Mouse (Mus musculus) heart, embryonic 15.5 days (tissue): ENCODE measurements at regions not wholly inside any gene's neighbourhood (a gene's known extent, or its start where the extent isn't known, plus 50 kb on each side); places are given as distances from the start of the nearest gene placed in this dataset.
A peak's percentile ranks its signal among the peaks of the same experiment; 100 is the strongest.

Experiments used
- ATAC-seq: fragments of 200-750 bp; cut with Nextera tagmentation; replicated peaks from 2 replicates; pipeline ENCODE4 v1.8.0; 2017; ENCODE audit warnings: low read depth, moderate TSS enrichment; ENCODE audit not compliant: insufficient number of reproducible peaks, insufficient read depth, low FRiP score
- H3K27ac ChIP-seq: fragments of 300-500 bp; sonication (generic); 2 replicates; pipeline ENCODE4 v1.5.1; 2015; ENCODE audit warnings: mild to moderate bottlenecking, inconsistent platforms
- H3K27me3 ChIP-seq: fragments of 300-500 bp; sonication (generic); 2 replicates; pipeline ENCODE4 v1.6.1; 2015; ENCODE audit warnings: inconsistent platforms
- H3K36me3 ChIP-seq: fragments of 300-500 bp; sonication (generic); 2 replicates; pipeline ENCODE4 v1.6.1; 2015; ENCODE audit warnings: mild to moderate bottlenecking, inconsistent platforms
- H3K4me1 ChIP-seq: fragments of 300-500 bp; sonication (generic); replicated peaks from 2 replicates; pipeline ENCODE4 v1.6.1; 2015; ENCODE audit warnings: inconsistent platforms
- H3K4me2 ChIP-seq: fragments of 300-500 bp; sonication (generic); 2 replicates; pipeline ENCODE4 v1.6.1; 2015; ENCODE audit warnings: inconsistent platforms, mild to moderate bottlenecking, moderate library complexity
- H3K4me3 ChIP-seq: fragments of 300-500 bp; sonication (generic); 2 replicates; pipeline ENCODE4 v1.5.1; 2015; ENCODE audit warnings: mild to moderate bottlenecking, inconsistent platforms
- H3K9ac ChIP-seq: fragments of 300-500 bp; sonication (generic); 2 replicates; pipeline ENCODE4 v1.6.1; 2015; ENCODE audit warnings: mild to moderate bottlenecking, inconsistent platforms
- H3K9me3 ChIP-seq: fragments of 300-500 bp; sonication (generic); replicated peaks from 2 replicates; pipeline ENCODE4 v1.6.1; 2016; ENCODE audit warnings: inconsistent platforms
- WGBS: fragments of 180-500 bp; shearing (Covaris S2); methylation state at CpG from one replicate; pipeline ENCODE4 v1.1.7; 2015; ENCODE audit warnings: mixed read lengths; 5-methylcytosine and 5-hydroxymethylcytosine counted together

GRCm38 (mm10) chr10:111800590-111800935, 171.9 kb upstream of the Krr1 start:
- no peaks in the 10 kb centered on the region for H3K27me3 ChIP-seq
- 79% methylated on average over 3 of the region's 3 CpGs for WGBS
- H3K4me1 ChIP-seq = peaks cover 16% of the 10 kb centered on the region
- H3K9me3 ChIP-seq = no peaks in the 10 kb centered on the region
- H3K27ac ChIP-seq = no peak overlapping the region
- no peaks in the 10 kb centered on the region for H3K36me3 ChIP-seq
- no peak overlapping the region for H3K9ac ChIP-seq
- H3K4me2 ChIP-seq = no peak overlapping the region
- no peak for ATAC-seq
- H3K4me3 ChIP-seq = no peak overlapping the region

GRCm38 (mm10) chr10:111801021-111801793, 171.3 kb upstream of the Krr1 start:
- Histone ChIP-seq H3K4me1 (peaks cover 16% of the 10 kb centered on the region), H3K27me3 (no peaks in the 10 kb centered on the region), H3K4me3 (no peak overlapping the region), H3K4me2 (peak overlapping the region; percentile 34), H3K27ac (no peak overlapping the region), H3K9ac (no peak overlapping the region), H3K36me3 (no peaks in the 10 kb centered on the region), H3K9me3 (no peaks in the 10 kb centered on the region)
- ATAC-seq = no peak
- 27% methylated on average over 12 of the region's 12 CpGs for WGBS

GRCm38 (mm10) chr10:111801794-111802359, 170.6 kb upstream of the Krr1 start:
- WGBS = 55% methylated on average over 12 of the region's 12 CpGs
- no peak overlapping the region for H3K27ac ChIP-seq
- no peak for ATAC-seq

GRCm38 (mm10) chr10:111806333-111806732, 166.1 kb upstream of the Krr1 start:
- no peaks in the 10 kb centered on the region for H3K27me3 ChIP-seq
- H3K4me3 ChIP-seq = no peak overlapping the region
- H3K9ac ChIP-seq = no peak overlapping the region
- no peak for ATAC-seq
- no peaks in the 10 kb centered on the region for H3K9me3 ChIP-seq
- H3K36me3 ChIP-seq = no peaks in the 10 kb centered on the region
- H3K4me2 ChIP-seq = no peak overlapping the region
- no peak overlapping the region; the same call in 1 of the 2 replicates for H3K27ac ChIP-seq
- peaks cover 18% of the 10 kb centered on the region for H3K4me1 ChIP-seq
- 72% methylated on average over 3 of the region's 3 CpGs for WGBS

More at GRCm38 (mm10) chr10:111801794-111802359, 170.6 kb upstream of the Krr1 start:
- H3K9ac ChIP-seq = no peak overlapping the region
- no peak overlapping the region for H3K4me3 ChIP-seq
- H3K4me2 ChIP-seq = peak overlapping the region; percentile 34
- H3K4me1 ChIP-seq = peaks cover 22% of the 10 kb centered on the region
- no peaks in the 10 kb centered on the region for H3K27me3 ChIP-seq
- no peaks in the 10 kb centered on the region for H3K9me3 ChIP-seq
- H3K36me3 ChIP-seq = no peaks in the 10 kb centered on the region

GRCm38 (mm10) chr10:111806916-111807315, 165.5 kb upstream of the Krr1 start:
- H3K4me3 ChIP-seq = no peak overlapping the region
- H3K9me3 ChIP-seq = no peaks in the 10 kb centered on the region
- 24% methylated on average over 5 of the region's 5 CpGs for WGBS
- no peaks in the 10 kb centered on the region for H3K36me3 ChIP-seq
- H3K4me2 ChIP-seq = no peak overlapping the region
- no peaks in the 10 kb centered on the region for H3K27me3 ChIP-seq
- no peak for ATAC-seq
- H3K4me1 ChIP-seq = peaks cover 13% of the 10 kb centered on the region
- peak overlapping the region; percentile 24 for H3K27ac ChIP-seq
- no peak overlapping the region for H3K9ac ChIP-seq

- Histone ChIP-seq H3K4me3 (no peak overlapping the region), H3K27me3 (no peaks in the 10 kb centered on the region), H3K36me3 (no peaks in the 10 kb centered on the region), H3K4me2 (no peak overlapping the region), H3K4me1 (no peaks in the 10 kb centered on the region), H3K27ac (no peak overlapping the region), H3K9ac (no peak overlapping the region), H3K9me3 (no peaks in the 10 kb centered on the region)
- no peak for ATAC-seq
- 77% methylated on average over 4 of the region's 4 CpGs for WGBS
These were observed 158.7 kb upstream of the Krr1 start for GRCm38 (mm10) chr10:111813736-111814135.

- Histone ChIP-seq H3K9ac (no peak overlapping the region), H3K27ac (no peak overlapping the region), H3K4me3 (no peak overlapping the region), H3K4me1 (no peaks in the 10 kb centered on the region), H3K9me3 (no peaks in the 10 kb centered on the region), H3K36me3 (no peaks in the 10 kb centered on the region), H3K4me2 (no peak overlapping the region), H3K27me3 (no peaks in the 10 kb centered on the region)
- WGBS = 52% methylated on average over 5 of the region's 5 CpGs
- no peak for ATAC-seq
These were observed 157.8 kb upstream of the Krr1 start for GRCm38 (mm10) chr10:111814648-111815047.

GRCm38 (mm10) chr10:111815160-111815559, 157.3 kb upstream of the Krr1 start:
- no peak for ATAC-seq
- no peaks in the 10 kb centered on the region for H3K27me3 ChIP-seq
- no peaks in the 10 kb centered on the region for H3K36me3 ChIP-seq
- 76% methylated on average over 2 of the region's 2 CpGs for WGBS
- no peak overlapping the region for H3K4me3 ChIP-seq
- no peak overlapping the region for H3K27ac ChIP-seq
- no peaks in the 10 kb centered on the region for H3K9me3 ChIP-seq
- H3K4me2 ChIP-seq = no peak overlapping the region
- H3K4me1 ChIP-seq = no peaks in the 10 kb centered on the region
- no peak overlapping the region for H3K9ac ChIP-seq

- WGBS = 77% methylated on average over 7 of the region's 7 CpGs
- Histone ChIP-seq H3K4me1 (no peaks in the 10 kb centered on the region), H3K27ac (no peak overlapping the region), H3K9me3 (no peaks in the 10 kb centered on the region), H3K36me3 (no peaks in the 10 kb centered on the region), H3K9ac (no peak overlapping the region), H3K4me2 (no peak overlapping the region), H3K4me3 (no peak overlapping the region), H3K27me3 (no peaks in the 10 kb centered on the region)
- ATAC-seq = no peak
These were observed 156.5 kb upstream of the Krr1 start for GRCm38 (mm10) chr10:111815821-111816599.

GRCm38 (mm10) chr10:111819755-111820451, 152.6 kb upstream of the Krr1 start:
- H3K27ac ChIP-seq = no peak overlapping the region
- no peak overlapping the region for H3K4me2 ChIP-seq
- no peaks in the 10 kb centered on the region for H3K9me3 ChIP-seq
- H3K4me1 ChIP-seq = no peaks in the 10 kb centered on the region
- no peak overlapping the region for H3K9ac ChIP-seq
- H3K27me3 ChIP-seq = no peaks in the 10 kb centered on the region
- no peaks in the 10 kb centered on the region for H3K36me3 ChIP-seq
- 92% methylated on average over 8 of the region's 8 CpGs for WGBS
- no peak overlapping the region for H3K4me3 ChIP-seq
- ATAC-seq = no peak

GRCm38 (mm10) chr10:111824820-111825219, 147.6 kb upstream of the Krr1 start:
- Histone ChIP-seq H3K4me3 (no peak overlapping the region), H3K27ac (no peak overlapping the region), H3K27me3 (no peaks in the 10 kb centered on the region), H3K9ac (no peak overlapping the region), H3K4me1 (peaks cover 14% of the 10 kb centered on the region), H3K9me3 (no peaks in the 10 kb centered on the region), H3K4me2 (no peak overlapping the region), H3K36me3 (no peaks in the 10 kb centered on the region)
- WGBS = 78% methylated on average over 4 of the region's 4 CpGs
- no peak for ATAC-seq
